Mouse (Mus musculus): ENCODE results near the gene Thap8.
"Not testable (repeated sequence)": the region's sequence is repeated elsewhere in the genome, so short reads cannot be mapped to it uniquely, and the experiment has no call there.

The Thap8 gene

GRCm38 (mm10) chr7:30279951-30280669 lies at the start of gene Thap8, which contains the start of gene Wdr62:
Gene Thap8 (plus strand): TSS chr7:30280094.
Gene Wdr62 (minus strand): TSS chr7:30280419.
- peak; percentile 75 for DNase-seq (ENCODE audit: low spot score)

GRCm38 (mm10) chr7:30231328-30231668 lies 48.6 kb upstream of the Thap8 start:
- no peak for DNase-seq (ENCODE audit: low spot score)

- peak; percentile 95 for DNase-seq (ENCODE audit: low spot score)
Observed at GRCm38 (mm10) chr7:30231669-30232454, 48.0 kb upstream of the Thap8 start, which contains the start of the genes Polr2i and Tbcb. Gene Polr2i (plus strand): TSS chr7:30231948. Gene Tbcb (minus strand): TSS chr7:30232272.

- DNase-seq (ENCODE audit: low spot score), result no peak
Observed at GRCm38 (mm10) chr7:30232631-30233148, 47.2 kb upstream of the Thap8 start.

- no peak for DNase-seq (ENCODE audit: low spot score)
Observed at GRCm38 (mm10) chr7:30233387-30233786, 46.5 kb upstream of the Thap8 start.

GRCm38 (mm10) chr7:30234276-30234858 lies 45.5 kb upstream of the Thap8 start:
- no peak for DNase-seq (ENCODE audit: low spot score)

GRCm38 (mm10) chr7:30235091-30235490 lies 44.8 kb upstream of the Thap8 start:
- DNase-seq (ENCODE audit: low spot score), result no peak

GRCm38 (mm10) chr7:30235625-30236024 lies 44.3 kb upstream of the Thap8 start, which contains the start of gene Ovol3:
Gene Ovol3 (minus strand): TSS chr7:30235725.
- no peak for DNase-seq (ENCODE audit: low spot score)

GRCm38 (mm10) chr7:30237374-30237773 lies 42.5 kb upstream of the Thap8 start:
- not testable (repeated sequence) for DNase-seq (ENCODE audit: low spot score)

- DNase-seq (ENCODE audit: low spot score), result no peak
Observed at GRCm38 (mm10) chr7:30251956-30252954, 27.6 kb upstream of the Thap8 start.

- no peak for DNase-seq (ENCODE audit: low spot score)
Observed at GRCm38 (mm10) chr7:30265041-30265440, 14.9 kb upstream of the Thap8 start.

GRCm38 (mm10) chr7:30265531-30265930 lies 14.4 kb upstream of the Thap8 start:
- no peak for DNase-seq (ENCODE audit: low spot score)

- DNase-seq (ENCODE audit: low spot score), result no peak
Observed at GRCm38 (mm10) chr7:30265935-30266334, 14.0 kb upstream of the Thap8 start.

- DNase-seq (ENCODE audit: low spot score), result no peak
Observed at GRCm38 (mm10) chr7:30266780-30267179, 13.1 kb upstream of the Thap8 start.

GRCm38 (mm10) chr7:30269641-30270040 lies 10.3 kb upstream of the Thap8 start:
- no peak for DNase-seq (ENCODE audit: low spot score)

GRCm38 (mm10) chr7:30274383-30274782 lies 5.5 kb upstream of the Thap8 start:
- DNase-seq (ENCODE audit: low spot score), result no peak

- no peak for DNase-seq (ENCODE audit: low spot score)
Observed at GRCm38 (mm10) chr7:30278911-30279310, 983 bp upstream of the Thap8 start.

- no peak for DNase-seq (ENCODE audit: low spot score)
Observed at GRCm38 (mm10) chr7:30279536-30279935, 358 bp upstream of the Thap8 start.

- peak; percentile 67 for DNase-seq (ENCODE audit: low spot score)
Observed at GRCm38 (mm10) chr7:30280670-30281138, 810 bp downstream of the Thap8 start.

- DNase-seq (ENCODE audit: low spot score), result no peak
Observed at GRCm38 (mm10) chr7:30281522-30281921, 1.6 kb downstream of the Thap8 start.

- DNase-seq (ENCODE audit: low spot score), result no peak
Observed at GRCm38 (mm10) chr7:30282740-30283139, 2.8 kb downstream of the Thap8 start.
